Mouse (Mus musculus) liver, embryonic 14.5 days (tissue): Measurements from ENCODE around the gene Ccdc77.

Source experiments
- CTCF ChIP-seq: IDR thresholded peaks from 2 replicates; pipeline ENCODE4 v1.5.1; 2016; ENCODE audit warnings: antibody characterized with exemption, low read depth, control low read depth
- EP300 ChIP-seq: IDR thresholded peaks from 2 replicates; pipeline ENCODE4 v1.6.1; 2016; ENCODE audit warnings: antibody characterized with exemption, low read depth

DNA sequence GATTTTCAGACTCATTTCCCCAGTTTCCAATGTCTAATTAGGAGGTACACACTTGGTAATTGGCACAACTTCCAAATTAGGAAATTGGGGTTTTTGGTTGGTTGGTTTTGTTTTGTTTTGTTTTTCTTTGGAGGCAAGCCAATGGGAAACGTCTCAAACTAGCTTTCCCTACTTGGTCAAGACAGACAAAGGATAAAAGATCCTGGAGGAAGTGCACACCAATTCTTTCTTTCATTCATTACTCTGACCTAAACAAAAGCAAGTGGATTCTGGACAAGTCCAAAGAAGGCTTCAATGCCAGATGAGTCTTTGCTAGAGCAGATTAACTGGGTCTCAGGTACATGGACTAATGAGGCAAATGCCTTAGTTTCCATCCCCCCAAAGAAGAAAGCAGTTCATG is 20.2 kb downstream of the Ccdc77 start:
- TF ChIP-seq CTCF, result no peak
- TF ChIP-seq EP300, result no peak
